Mouse (Mus musculus): ENCODE measurements at regions not wholly inside any gene's neighbourhood (a gene's known extent, or its start where the extent isn't known, plus 50 kb on each side); places are given as distances from the start of the nearest gene placed in this dataset.

DNA sequence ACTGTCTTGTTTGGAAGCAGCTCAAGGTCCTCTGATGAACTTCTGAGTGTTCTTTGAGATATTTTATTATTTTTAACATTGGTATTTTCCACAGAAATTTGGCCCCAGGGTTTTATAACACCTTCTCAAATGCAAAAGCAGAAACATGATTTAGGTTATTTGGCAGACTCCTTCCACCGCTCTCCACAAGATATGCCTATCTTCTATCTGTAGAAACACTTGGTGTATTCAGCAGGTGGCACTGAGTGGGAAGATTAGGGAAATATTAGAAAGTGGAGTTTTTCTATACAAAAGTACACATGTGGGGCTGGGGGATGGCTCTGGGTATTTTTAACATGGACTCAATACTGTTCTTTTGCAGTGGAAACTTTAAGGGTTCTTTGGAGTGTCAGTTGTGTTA lies 475.3 kb downstream of the Dach1 start:
- DNase-seq (ENCODE audit: low spot score) = no peak

DNA sequence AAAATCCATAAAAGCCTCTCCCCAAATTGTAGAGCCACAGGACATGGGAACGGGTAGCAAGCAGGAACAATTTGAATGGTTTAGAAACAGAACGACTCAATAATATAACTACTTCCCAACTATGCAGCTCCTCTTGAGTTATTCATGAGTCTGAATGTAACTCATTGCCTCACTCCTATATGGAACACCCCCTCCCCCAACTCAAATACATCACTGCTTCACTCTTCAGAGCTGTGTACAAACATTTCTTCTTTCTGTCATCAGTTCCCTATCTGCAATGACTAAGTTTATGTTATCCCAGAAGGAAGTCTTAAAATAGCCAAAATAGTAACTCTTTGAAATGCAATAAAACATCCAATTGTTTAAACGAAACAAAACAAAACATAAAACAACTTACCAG lies 484.9 kb downstream of the Dach1 start:
- no peak for DNase-seq (ENCODE audit: low spot score)

DNA sequence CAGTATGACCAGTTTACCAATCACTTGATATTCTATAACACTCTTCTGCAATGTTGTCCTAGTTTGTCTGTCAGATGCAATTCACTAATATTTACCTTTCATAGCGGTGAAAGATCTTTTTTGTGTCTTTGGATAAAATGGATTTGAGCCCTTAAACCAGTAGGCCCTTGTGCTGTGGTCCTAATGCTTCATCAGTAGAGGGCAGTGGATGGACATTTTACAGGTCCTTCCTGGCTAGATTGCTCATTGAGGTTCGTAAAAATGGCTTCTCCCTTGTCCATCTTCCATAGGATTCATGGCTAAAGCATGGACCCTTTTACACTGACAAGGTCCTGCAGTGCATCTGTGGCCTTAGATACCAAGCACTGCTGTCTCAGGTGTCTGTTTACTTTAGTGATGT lies 501.8 kb downstream of the Dach1 start:
- DNase-seq (ENCODE audit: low spot score) = no peak

DNA sequence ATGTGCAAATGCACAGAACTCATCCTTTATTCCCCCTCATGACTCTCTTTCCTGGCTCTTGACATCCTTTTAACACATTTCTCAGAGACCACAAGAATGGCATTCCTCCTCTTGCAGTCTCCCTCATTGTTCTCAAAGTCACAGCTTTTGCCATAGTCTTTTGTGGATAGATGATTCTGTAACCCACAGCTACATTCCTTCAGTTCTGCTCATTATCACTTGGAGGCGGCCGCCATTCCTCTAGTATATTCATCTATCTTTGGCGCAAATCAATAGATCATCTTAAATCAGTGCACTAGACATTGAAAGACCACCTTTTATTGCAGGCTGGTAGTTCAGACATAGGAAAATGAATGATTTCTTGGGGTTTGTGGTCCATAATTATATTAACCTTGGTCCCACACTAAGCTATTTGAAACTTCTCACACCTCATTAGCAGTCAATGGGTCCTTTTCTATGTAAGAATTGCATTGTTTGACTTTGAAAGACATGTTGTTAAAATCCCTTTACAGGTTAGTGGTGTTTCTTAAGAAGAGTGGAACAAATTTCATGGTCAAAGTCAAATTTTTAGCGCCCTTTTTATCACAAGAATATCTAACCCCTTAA lies 531.3 kb downstream of the Dach1 start:
- DNase-seq (ENCODE audit: low spot score) = no peak

DNA sequence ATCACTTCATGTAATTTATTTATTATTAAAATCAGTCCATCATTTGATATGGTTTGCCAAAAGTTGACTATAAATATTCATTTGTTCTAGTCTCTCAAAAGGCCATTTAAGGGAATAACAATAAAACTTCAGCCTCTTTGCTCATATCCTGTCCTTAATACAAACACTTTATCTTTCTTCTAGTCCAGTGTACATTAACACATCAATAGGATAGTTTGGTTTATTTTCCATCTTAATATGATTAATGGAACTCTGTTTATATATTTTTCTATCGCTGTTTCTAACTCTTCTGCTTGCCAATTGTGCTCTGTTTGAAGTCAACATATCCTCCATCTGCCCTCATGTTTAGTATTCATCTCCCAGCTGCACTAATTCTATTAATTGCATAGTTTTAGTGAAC lies 558.1 kb downstream of the Dach1 start:
- no peak for DNase-seq (ENCODE audit: low spot score)

DNA sequence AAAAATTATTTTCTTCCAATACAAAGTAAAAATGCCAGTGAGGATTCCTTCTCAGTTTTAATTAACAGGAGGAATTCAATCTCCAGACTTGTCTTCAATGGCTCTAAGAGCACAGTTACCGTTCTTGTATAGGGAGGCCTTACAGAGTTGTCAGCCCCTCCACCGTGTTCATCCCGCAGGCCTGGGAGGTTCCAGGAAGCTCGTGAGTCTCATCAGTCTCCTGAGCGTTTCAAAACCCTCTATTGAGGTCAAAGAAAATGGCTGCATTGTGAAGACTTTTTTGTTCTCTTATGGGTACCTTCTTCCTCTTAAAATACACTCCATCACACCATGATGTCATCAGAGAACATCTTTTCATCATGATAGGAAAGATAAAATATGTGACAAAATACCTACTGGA lies 572.9 kb downstream of the Dach1 start:
- DNase-seq (ENCODE audit: low spot score) = no peak

DNA sequence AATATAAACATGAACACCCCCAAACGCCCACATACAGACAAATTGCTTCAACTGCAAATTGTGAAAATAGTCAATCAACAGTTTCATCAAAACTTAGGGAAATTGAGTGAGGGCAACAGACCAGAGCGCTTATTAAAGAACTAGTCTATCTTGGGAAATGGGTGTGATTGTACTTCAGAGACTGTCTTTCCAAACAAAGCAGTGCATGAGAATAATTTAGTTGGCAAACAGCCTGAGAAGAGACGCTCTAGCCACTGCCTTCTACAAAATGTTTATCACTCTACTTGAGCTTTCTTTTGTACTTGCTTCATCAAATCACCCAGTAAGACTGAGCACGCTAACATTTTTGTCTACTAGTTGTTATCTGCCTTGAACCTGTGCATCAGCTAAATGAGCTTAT lies 581.0 kb downstream of the Dach1 start:
- DNase-seq (ENCODE audit: low spot score) = no peak

DNA sequence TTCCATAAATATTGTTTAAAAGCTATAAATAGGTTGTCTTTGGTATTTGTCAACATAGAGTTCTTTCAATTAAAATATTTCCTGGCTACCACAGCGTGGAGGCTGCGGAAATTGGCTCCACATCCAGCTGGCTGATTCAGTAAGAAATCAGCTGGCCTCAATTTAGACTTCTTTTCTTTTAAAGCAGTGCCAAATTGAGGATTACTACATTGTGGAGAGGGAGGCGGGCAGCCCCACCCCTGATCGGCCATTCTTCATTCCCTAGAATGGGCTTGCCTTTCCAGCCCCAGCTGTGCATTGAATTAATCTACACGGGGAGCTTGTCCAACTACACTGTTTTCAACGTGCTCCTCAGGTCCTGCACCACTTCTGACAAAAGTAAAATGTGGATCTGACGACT lies 581.4 kb downstream of the Dach1 start:
- no peak for DNase-seq (ENCODE audit: low spot score)

DNA sequence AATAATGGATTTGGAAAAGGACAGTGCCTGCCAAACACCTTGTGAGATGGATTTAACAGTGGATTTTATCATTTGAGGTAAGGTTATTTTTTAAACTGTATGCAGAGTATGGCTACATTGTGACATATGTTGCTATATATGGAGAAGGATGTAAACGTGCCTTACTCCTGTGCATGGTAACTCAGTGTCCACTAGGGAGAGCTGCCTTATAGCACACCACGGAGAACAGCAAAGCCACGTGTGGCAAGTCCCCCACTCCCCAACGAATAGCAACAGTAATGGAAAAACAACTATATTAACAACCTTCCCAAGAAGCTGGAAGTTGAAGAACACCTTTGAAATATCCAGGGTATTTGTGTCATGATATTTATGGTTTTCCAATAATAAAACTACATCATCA lies 582.6 kb downstream of the Dach1 start:
- DNase-seq (ENCODE audit: low spot score) = no peak

DNA sequence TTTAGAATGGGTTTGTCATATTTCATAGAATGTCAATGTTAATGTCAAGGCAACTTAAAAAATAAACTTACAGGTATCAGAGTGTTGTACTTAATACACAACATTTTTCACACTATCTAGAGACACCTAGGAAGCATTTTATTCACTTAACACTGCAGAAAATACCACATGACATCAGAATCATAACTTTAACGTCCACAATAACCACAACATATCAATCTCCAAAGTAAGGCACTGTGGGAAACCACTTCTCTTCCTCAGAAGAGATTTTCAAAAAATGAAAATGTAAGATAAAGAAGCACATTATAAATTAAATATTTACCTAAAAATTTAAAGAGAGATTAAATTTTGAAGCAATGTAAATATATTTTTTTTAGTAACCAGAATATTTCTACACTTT lies 599.3 kb downstream of the Dach1 start:
- DNase-seq (ENCODE audit: low spot score) = no peak

DNA sequence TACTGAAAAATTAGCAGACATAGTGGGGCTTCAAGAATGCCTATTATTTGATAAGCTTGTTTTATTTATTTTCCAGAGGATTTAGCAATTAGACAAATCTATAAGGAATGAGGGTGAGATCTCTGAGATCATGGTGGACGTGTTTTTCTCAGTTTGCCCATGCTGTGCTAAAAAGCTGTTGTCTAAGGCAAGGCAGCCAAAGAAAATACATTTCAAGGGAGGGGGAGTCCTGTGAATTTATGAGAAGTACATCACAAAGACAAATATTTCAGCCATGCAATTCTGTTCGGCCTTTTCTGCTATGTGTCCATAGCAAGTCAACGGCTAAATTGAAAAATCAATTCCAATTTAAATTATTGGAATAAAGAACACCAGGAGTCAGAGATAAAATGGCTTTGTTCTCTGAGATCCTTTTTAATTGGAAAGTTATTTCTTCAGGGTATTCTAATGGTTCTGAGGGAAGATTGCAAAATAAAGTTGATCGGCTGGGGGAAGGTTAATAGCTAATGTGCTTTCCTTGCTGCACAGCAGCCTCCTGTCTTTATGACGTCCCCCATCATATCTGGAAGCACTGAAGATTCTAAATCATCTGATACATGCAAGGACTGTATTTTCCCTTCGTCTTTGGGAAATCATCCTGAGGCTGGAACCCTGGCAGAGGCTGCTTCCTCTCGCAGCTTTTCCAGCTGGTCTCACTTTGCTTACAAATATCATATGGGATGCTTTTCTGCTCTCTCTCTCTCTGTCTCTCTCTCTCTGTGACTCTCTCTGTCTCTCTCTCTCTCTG lies 609.3 kb downstream of the Dach1 start:
- no peak for DNase-seq (ENCODE audit: low spot score)

DNA sequence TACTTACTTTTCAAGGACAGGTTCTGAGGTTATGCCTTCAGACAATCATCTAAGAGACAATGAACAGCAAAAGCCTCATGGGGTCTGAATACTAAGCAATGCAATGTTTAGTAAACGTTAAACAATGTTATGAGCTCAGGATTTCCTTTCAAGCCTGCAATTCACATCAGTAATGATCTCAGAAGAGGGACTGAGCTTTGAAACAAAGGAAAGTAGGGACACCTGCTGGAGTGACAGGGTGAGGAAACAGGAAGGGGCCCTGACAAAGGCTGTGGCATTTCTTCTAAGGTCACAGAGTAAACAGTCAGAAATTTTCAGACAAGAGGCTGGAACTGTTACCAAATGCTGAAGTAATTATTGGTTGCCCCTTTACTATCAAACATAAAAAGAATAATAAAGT lies 610.0 kb downstream of the Dach1 start:
- peak; percentile 12 for DNase-seq (ENCODE audit: low spot score)

DNA sequence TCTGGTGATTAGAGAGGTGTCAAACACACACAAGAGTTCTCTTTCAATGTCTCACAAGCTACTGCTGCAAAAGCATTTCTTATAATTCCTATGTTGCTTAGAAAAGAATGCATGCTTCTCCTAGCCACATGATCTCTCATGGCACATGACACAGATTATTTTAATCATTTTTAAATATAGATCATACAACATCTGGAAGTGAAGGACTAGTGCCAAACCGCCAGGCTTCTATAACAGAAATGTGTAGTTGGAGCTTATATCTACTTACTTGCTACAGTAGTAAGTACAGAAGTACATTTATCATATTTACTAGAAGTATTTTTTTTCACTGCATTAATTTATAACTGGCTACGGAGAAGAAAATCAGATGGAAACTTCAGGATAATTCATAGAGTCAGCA lies 611.3 kb downstream of the Dach1 start:
- DNase-seq (ENCODE audit: low spot score) = no peak

DNA sequence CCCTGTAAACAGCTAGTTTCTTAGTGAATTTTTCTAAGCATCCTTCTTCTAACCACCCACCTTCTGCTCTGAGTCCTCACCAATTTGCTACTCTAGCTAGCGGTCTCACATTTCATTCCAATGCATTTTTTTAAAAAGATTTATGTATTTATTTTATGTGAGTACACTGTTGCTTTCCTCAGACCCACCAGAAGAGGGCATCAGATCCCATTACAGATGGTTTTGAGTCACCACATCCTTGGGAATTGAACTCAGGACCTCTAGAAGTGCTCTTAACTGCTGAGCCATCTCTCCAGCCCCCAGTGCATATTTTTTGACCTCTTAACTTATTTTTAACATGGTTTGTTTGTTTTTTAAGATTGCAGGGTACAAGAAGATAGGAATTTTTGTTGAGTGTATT lies 611.7 kb downstream of the Dach1 start:
- no peak for DNase-seq (ENCODE audit: low spot score)

DNA sequence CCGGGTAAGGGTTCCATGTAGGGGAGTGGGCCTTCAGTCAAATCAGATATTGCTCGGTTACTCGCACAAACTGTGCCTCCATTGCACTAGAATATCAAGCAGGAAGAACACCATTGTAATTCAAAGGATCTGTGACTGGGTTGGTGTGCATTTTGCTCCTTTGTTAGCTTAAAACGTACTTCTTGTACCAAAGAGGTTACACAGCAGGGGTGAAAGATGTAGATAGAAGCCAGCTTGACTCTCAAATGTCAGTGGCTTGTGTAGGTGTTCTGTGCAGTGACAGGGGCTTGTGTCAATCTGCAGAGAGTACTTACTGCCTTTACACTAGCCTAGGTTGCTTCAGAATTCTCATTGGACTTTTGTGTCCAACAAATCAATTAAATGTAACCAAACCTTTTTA lies 623.3 kb downstream of the Dach1 start:
- no peak for DNase-seq (ENCODE audit: low spot score)

DNA sequence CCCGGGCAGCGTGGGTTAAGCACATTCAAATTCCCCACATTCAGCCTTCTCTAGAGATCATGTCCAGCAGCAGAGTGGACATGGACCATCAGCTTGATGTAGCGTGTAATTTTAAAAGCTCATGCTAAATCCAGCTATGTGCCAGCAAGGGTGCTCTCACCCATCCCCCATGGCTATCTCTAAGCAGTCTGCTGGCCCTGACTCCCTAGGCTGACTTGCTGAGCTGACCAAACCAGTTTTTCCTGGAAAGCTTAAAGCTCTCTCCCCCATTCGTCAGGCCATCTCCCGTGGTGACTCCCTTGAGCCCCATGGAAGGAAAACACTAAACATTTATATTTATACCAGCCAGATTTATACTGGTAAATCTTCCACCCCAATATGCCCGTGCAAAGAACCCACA lies 625.3 kb downstream of the Dach1 start:
- no peak for DNase-seq (ENCODE audit: low spot score)

DNA sequence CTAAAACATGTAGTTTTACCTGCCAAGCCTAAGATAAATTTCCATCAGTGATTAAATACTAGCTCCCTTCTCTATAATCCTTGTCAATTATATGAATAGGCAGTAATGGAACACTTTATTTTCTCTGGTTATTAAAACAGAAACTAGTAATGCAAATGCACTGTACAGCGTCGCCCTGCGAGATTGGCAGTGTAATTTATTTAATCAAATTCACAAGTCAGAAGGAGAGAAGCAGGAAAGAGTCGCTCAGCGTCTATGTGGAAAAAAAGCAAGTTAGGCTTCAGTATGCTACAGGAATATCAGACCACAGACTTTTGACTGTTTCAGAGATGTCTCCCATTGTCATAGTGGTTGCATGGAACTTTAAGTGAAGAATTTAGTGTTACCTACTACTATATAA lies 632.6 kb downstream of the Dach1 start:
- no peak for DNase-seq (ENCODE audit: low spot score)

DNA sequence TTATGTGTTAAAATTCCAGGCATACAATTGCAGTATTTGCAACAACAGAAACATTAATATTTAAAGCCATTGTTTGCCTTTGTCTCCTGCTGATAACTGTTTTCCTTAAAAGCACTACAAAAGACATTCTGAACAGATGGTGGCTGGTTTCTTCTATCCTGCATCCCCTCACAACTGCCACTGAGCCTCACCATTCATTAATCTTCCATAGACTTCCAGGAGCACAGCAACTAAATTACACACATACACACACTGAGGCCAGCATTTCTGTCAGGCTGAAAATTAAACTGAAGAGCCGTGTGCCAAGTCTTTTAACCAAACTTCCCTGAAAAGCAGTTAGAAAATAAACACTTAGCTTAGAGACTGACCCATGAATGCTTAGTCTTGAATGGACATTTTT lies 658.2 kb downstream of the Dach1 start:
- DNase-seq (ENCODE audit: low spot score) = no peak

DNA sequence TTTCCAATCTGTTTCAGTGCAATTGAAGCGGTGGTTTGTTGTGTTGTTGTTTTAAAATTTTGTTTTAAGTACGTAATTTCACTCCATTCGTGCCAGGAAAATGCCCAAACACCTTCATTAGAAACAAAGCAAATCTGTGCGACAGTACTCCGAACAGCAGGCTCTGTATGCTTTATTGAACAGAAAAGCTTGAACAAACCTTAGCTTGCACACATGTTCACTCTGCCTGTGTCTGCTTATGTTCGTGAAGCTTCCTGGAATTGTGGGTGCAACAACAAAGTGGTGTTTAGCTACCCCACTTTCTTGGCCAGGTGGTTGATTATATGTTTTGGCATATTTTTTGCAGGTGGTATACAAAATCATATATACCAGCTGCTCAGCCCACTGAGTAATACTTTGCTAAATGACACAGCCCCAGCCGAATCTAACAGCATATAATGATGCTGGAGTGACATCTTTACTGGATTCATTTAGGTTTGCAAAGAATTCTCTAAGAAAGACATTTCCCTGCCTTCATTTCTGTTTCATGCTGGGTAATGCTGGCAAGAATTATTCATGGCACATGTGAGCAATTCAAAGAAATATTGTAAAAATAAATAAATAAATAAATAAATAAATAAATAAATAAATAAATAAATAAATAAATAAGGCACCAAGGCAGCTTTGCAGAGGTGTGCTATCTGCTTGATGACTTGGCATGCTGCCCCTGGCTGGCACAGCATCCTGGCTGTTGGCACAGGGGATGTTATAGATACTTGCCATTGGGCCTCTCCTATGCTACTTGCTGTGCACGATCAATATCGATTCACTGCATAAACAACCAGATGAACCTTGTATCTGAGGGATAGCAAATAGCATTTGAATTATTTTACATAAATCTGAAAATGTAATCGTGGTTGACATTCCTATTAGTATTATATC lies 679.9 kb downstream of the Dach1 start:
- no peak for DNase-seq (ENCODE audit: low spot score)

DNA sequence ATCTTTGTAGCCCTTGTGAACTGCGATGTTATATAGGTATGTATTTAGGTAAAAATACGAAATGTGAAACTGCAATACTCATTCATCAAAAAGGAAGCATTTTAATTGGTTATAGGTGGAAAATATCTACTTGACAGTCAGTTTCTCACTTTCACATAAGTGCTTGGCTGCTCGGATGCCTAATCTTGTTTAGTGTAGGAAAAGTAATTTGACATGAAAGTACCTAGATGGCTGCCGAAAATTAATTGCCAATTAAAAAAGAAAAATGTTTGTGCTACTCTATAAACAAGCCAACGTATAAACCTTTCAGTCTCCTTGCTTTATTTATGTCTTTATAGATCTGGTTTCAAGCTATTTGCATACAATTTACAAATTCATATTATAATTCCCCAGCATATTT lies 691.3 kb downstream of the Dach1 start:
- DNase-seq (ENCODE audit: low spot score) = no peak

DNA sequence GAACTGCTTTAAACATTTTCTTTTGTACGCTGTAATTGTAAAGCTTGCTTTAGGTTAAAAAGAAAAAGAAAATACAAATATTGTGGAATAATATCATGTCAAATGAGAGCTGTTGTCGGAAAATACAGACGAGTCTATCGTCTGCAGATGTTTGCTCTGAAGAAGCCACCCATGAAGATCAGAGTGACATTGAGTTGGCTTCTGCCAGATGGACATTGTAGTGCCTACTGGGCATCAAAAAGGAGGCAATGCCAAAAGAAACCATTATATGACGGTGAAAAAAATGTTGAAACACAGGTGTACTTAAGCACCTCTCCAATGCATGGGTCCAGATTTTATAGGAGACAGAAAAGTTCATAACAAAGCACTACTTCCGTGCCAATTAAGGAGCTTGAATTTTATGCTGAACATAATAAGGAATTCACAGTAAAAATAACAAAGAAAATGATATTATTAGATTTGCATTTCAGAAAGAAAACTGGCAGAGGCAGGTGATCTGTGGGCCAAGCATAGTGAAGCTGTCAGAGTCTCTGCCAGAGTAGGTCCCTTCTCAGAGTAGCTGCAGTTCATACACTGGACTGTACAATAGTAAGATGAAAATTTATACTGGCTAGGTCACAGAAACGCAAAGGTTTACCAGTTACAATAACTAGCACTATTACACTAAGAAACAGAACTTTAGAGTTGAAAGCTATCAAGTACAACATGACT lies 718.9 kb downstream of the Dach1 start:
- DNase-seq (ENCODE audit: low spot score) = no peak

DNA sequence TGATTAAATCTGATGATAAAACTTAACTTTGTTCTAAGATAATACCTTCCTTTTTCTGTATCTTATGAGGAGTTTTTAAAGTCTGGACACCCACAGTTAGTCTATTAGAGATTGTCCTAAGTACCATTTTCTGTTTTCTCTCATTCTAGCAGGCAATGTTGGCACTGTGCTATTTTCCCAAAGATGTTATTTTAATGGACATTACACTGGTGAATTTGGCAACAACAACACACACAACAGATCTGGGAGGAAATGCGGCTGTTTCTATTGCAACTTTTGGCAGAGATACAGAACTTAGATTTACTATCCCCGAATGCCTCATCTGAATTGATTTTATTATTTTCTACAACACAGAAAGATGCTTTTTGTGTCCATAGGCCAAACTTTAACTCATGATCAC lies 720.9 kb downstream of the Dach1 start:
- DNase-seq (ENCODE audit: low spot score) = no peak

All from adipocyte (in vitro differentiated cells).